Mouse (Mus musculus) T-helper 17 cell (primary cell): Measurements from ENCODE around the gene Olfr1457.

Experiments used
- in situ Hi-C, 2 experiments: fragments of 300-600 bp; cut with MboI, MseI; formaldehyde crosslinking; loops; 1 replicate in 1 of 2; 2 replicates in 1 of 2; pipeline ENCODE4 v1.15.1; 2025; ENCODE audit warnings: high pct_unique_total_duplicates in 2 of 2

The Olfr1457 gene

DNA sequence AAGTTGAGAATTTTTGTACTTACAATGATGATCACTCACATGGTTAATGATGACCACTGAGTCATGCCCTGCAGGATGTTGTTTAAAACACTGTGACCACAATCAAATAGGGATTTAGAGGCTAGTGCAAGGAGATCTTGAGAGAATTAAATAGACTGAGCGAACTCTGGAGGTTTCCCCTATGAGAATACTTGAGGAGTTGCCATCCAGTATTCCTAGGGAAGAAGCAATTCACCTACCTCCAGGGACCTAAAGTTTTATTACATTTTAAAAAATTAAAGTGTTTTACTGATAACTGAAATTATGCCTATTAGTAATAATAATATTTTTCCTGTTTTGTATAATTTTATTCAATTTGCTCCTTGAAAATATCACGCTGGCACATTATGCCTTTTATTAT lies at the start of gene Olfr1457:
TSS of gene Olfr1457 (minus strand) at position 101 of the 400 bp plus-strand sequence.
- in situ Hi-C loops, result no loop called here

DNA sequence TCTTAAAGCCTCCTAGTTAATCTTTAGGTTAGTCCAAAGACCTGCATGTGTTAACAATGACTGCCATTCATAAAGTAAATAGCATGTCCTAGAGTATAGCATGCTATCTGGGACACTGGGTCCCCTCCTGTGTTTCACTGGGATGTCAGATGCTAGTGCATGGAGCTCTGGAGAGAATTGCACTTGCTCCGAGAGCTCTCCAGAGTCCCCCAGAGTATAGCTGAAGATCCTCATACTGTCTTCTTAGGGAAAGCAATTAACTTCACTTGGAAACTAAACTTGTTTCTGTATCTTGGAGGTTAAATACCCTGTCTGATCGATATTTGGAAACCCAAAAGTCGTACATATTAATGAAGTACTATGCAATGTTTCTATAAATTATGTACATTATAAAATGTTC lies 9.0 kb upstream of the Olfr1457 start, which contains the start of gene Olfr1458:
TSS of gene Olfr1458 (minus strand) at position 101 of the 400 bp plus-strand sequence.
- in situ Hi-C loops, result no loop called here

DNA sequence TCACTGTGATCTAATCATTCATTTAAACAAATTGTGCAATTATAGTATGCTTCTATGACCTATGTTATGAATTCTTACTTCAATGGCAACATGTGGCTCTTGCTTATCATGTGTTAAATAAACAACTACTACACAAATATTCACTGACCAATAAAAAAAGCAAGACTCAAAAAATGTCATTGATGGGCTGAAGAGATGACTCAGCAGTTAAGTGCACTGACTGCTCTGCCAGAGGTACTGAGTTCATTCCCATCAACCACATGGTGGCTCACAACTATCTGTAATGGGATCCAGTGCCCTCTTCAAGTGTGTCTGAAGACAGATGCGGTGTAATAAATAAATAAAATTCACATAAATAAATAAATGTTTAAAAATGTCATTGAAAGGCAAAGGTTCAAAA lies 3.8 kb downstream of the Olfr1457 start:
- in situ Hi-C loops, result no loop called here

DNA sequence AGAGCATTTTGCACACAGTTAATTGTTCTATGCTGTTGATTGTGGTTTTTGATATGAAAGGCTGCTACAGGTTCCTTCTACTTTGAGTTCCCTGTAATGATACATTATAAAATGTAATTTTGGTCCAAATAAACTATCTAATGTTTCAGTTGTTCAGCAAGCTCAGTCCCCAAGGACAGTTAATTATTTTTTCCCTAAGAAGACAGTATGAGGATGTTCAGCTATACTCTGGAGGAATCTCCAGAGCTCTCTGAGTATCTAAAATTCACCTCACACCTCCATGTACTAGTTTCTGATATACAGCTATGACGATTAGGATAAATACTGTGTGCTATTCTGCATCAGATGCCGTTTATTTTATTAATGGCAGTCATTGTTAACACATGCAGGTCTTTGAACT lies 37.4 kb downstream of the Olfr1457 start, which contains the start of gene Olfr1454:
TSS of gene Olfr1454 (plus strand) at position 301 of the 400 bp plus-strand sequence.
- in situ Hi-C loops, result no loop called here
